Mouse (Mus musculus) lung, adult 2 months (tissue): ENCODE measurements around the gene 6330409D20Rik. TPM values are rescaled to one million over a fixed set of nuclear protein-coding genes. Genes with fewer than 3 reads are reported as not detected.

Experiments used
- DNase-seq: peaks from one replicate; pipeline ENCODE4 v3.0.0; 2022
- H3K4me1 ChIP-seq: fragments of 200-500 bp; 2 replicates; pipeline ENCODE4 v1.6.1; 2011; ENCODE audit warnings: low read length; ENCODE audit not compliant: control insufficient read depth, insufficient read depth
- H3K4me3 ChIP-seq: fragments of 200-500 bp; replicated peaks from 2 replicates; pipeline ENCODE3; 2011; ENCODE audit warnings: low read depth, mild to moderate bottlenecking, control low read depth, low read length; ENCODE audit errors: extremely low read depth
- CTCF ChIP-seq: fragments of 200-500 bp; IDR thresholded peaks from 2 replicates; pipeline ENCODE4 v1.5.1; 2011; ENCODE audit warnings: mild to moderate bottlenecking, low read length, control low read depth; ENCODE audit not compliant: insufficient read depth
- POLR2A ChIP-seq: fragments of 200-500 bp; IDR thresholded peaks from 2 replicates; pipeline ENCODE4 v1.6.1; 2011; ENCODE audit warnings: low read depth, mild to moderate bottlenecking, control low read depth, low read length, borderline replicate concordance; ENCODE audit errors: extremely low read depth
- WGBS: fragments of 180-500 bp; shearing (Covaris S2); methylation state at CpG from one replicate; pipeline ENCODE4 v1.1.7; 2018; 5-methylcytosine and 5-hydroxymethylcytosine counted together
- polyA plus RNA-seq: library from polyadenylated mRNA; depleted of rRNA; stranded (reverse); fragments of >200 nt; gene quantifications from 2 replicates; pipeline ENCODE4 v1.2.3, GENCODE M21; 2012

Gene 6330409D20Rik
- polyA plus RNA-seq, 1 experiment: 0.18 TPM

DNA sequence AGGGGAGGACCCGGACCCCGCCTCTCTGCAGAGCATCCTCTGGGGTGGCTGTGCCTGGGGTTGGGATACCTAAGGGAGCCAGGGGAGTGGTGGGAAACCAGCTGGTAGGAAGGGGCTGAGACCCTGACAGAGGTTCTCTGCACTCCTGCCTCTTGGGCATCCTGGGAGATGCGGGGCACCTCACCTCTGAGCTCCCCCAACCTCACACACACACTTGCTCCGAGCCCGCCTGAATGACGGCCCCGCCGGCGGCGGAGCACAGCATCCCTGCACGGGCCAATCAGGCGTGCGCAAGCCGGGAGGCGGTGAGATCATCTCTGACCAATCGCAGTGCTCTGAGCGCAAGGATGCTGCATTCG is 1.3 kb upstream of the 6330409D20Rik start:
- Histone ChIP-seq H3K4me1 (peaks cover 14% of the 10 kb centered on the region), H3K4me3 (no peak overlapping the region)
- no peak for DNase-seq
- WGBS: 48% methylated on average over 18 of the region's 18 CpGs
- no peak for TF ChIP-seq CTCF
- TF ChIP-seq POLR2A: no peak

DNA sequence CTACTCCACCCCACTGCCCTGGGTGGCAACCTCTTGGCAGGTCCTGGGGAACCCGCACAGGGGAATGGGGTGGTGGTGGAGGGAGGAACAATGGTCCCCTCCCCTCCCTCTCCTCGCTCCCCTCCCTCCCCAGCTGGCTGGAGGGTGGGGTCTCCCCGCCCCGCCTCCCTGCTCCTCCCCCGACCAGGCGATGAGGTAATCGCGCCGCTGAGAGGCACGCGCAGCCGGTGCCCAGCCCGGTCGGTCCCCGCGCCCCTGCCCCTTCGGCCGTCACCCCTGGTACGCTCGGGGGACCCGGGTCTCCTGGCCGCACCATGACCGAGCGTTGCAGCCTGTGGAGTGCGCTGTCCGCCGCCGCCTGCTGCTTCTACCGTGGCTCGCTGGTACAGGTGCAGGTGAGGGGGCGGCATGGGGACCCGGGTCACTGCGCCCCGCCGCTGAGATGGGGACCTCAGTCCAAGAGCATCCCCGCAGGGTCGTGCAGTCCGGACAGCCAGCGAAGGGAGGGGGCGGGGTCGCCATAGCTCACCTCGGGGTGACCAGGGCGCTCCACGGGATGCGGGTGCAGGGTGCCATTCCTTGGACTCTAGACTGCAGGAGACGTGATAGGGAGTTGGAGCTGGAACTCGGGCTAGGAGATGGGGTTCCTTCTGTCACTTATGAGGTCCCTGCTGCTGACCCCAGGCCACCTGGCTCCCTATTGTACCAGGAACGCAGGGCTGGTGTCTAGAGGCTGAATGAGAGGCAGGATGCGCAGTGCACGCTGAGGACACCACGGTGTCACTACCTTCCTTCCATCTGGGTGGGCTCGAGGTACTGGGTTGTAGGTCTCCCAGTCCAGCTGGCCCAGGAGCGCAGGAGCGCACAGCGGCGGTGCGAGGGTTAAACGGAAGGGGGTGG is 707 bp upstream of the 6330409D20Rik start:
- WGBS: 25% methylated on average over 53 of the region's 58 CpGs
- DNase-seq: no peak
- H3K4me3 ChIP-seq: peak overlapping the region; percentile 30
- TF ChIP-seq CTCF: no peak
- TF ChIP-seq POLR2A: no peak
- peaks cover 16% of the 10 kb centered on the region for H3K4me1 ChIP-seq

- WGBS: 37% methylated on average over 4 of the region's 4 CpGs
- peaks cover 28% of the 10 kb centered on the region for H3K4me1 ChIP-seq
- no peak overlapping the region for H3K4me3 ChIP-seq
- no peak for DNase-seq
- TF ChIP-seq CTCF (no peak), POLR2A (no peak)
These were observed 1.5 kb downstream of the 6330409D20Rik start for GRCm38 (mm10) chr2:32739311-32739710.

DNA sequence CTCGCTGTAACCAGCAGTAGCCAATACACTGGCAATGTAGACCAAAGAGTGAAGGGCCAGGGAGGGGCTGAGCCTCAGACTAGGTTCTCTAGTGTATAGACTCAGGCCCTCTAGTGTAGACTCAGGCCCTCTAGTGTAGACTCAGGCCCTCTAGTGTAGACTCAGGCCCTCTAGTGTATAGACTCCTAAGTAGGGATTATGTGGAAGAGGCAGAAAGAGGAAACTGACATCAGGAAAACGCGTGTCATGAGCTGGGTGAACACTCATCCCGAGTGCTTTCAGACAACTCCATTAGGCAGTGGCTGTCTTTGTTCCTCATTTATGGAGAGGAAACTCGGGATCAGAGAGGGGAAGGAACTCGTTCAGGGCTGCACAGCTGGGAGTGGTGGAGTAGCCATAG is 3.8 kb downstream of the 6330409D20Rik start:
- no peak for DNase-seq
- no peak for TF ChIP-seq POLR2A
- no peak for TF ChIP-seq CTCF
- no peak overlapping the region for H3K4me3 ChIP-seq
- WGBS: 38% methylated on average over 6 of the region's 6 CpGs
- H3K4me1 ChIP-seq: peaks cover 36% of the 10 kb centered on the region

- Histone ChIP-seq H3K4me1 (peaks cover 32% of the 10 kb centered on the region), H3K4me3 (no peak overlapping the region)
- no peak for DNase-seq
- WGBS: 40% methylated on average over 3 of the region's 3 CpGs
- TF ChIP-seq CTCF (no peak), POLR2A (0 out of 2 replicates have a peak, but pooled peaks have one; percentile 5)
These were observed 4.4 kb downstream of the 6330409D20Rik start for GRCm38 (mm10) chr2:32736306-32736829.

- TF ChIP-seq POLR2A (no peak; the same call in 1 of the 2 replicates), CTCF (no peak)
- peaks cover 36% of the 10 kb centered on the region for H3K4me1 ChIP-seq
- H3K4me3 ChIP-seq: no peak overlapping the region
- WGBS: 38% methylated on average over 4 of the region's 4 CpGs
- peak; percentile 49 for DNase-seq
These were observed 5.9 kb downstream of the 6330409D20Rik start for GRCm38 (mm10) chr2:32734933-32735332.

DNA sequence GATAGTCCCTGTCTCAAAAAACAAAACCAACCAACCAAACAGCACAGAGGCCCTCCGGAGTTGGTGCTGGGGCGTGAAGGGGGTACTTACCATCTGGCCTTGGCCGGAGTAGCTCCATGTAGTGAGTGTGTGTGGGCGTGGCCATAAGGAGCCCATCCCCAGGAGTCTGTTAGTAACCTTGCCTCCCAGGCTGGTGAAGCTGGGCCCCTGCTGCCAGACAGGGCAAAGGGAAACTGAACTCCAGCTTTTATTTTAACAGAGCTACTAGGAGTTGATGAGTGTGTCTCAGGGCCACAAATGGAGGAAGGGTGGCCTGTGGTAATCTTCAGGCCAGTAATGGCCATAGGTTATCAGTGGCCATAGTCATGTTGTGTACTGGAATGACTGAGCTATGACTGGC is 6.3 kb downstream of the 6330409D20Rik start:
- Histone ChIP-seq H3K4me1 (peaks cover 32% of the 10 kb centered on the region), H3K4me3 (no peak overlapping the region)
- TF ChIP-seq CTCF (no peak), POLR2A (no peak; the same call in 1 of the 2 replicates)
- DNase-seq: no peak
- WGBS: 32% methylated on average over 4 of the region's 4 CpGs

GRCm38 (mm10) chr2:32732695-32733094 is 8.1 kb downstream of the 6330409D20Rik start:
- peaks cover 32% of the 10 kb centered on the region for H3K4me1 ChIP-seq
- no peak for DNase-seq
- no peak overlapping the region for H3K4me3 ChIP-seq
- 52% methylated on average over 6 of the region's 6 CpGs for WGBS
- TF ChIP-seq POLR2A (no peak), CTCF (no peak)

DNA sequence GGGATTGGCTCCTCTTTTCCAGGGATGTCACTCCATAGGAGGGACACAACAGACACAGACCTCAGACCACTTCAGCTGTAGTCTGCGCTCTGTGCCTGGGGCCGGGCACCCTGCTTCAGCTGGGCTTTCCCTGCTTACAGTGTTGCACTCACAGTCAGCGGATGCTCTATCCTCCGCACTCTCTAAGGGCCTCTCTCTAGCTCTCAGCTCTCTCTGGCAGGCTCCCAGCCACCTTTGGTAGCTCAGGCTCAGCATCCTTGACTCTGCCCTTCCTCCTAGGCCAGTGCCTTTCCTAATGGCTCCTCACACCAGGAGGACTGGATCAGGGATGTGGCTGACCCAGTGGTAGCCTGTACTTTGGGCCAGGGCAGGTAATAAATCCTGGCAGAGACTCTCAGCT is 8.9 kb downstream of the 6330409D20Rik start:
- DNase-seq: no peak
- 45% methylated on average over 4 of the region's 4 CpGs for WGBS
- TF ChIP-seq POLR2A: peak; percentile 14; the same call in 1 of the 2 replicates
- TF ChIP-seq CTCF: no peak
- H3K4me3 ChIP-seq: no peak overlapping the region
- H3K4me1 ChIP-seq: peaks cover 30% of the 10 kb centered on the region
